Mouse (Mus musculus) liver, postnatal 0 days (tissue): ENCODE results near the gene Reg4.

ENCODE experiments used
- CTCF ChIP-seq: sonication (generic); IDR thresholded peaks from 2 replicates; pipeline ENCODE4 v1.5.1; 2016; ENCODE audit warnings: antibody characterized with exemption, low read depth
- EP300 ChIP-seq: IDR thresholded peaks from 2 replicates; pipeline ENCODE4 v1.6.1; 2016; ENCODE audit warnings: antibody characterized with exemption, low read depth, mild to moderate bottlenecking

- TF ChIP-seq CTCF (no peak), EP300 (peak; percentile 74)
These were observed 45.3 kb downstream of the Reg4 start for GRCm38 (mm10) chr3:98267249-98267651.
